Mouse (Mus musculus) cortical plate, adult 2 months (tissue): ENCODE measurements around the gene Olfr564. TPM values are rescaled to one million over a fixed set of nuclear protein-coding genes. Genes with fewer than 3 reads are reported as not detected.

ENCODE experiments used
- H3K27ac ChIP-seq: fragments of 200-500 bp; 2 replicates; pipeline ENCODE4 v1.5.1; 2012; ENCODE audit warnings: low read length, control low read depth, inconsistent platforms; ENCODE audit not compliant: insufficient read depth
- H3K4me1 ChIP-seq: fragments of 200-500 bp; 2 replicates; pipeline ENCODE4 v1.6.1; 2011; ENCODE audit warnings: low read length; ENCODE audit not compliant: control insufficient read depth, insufficient read depth
- H3K4me3 ChIP-seq: fragments of 200-500 bp; 2 replicates; pipeline ENCODE4 v1.5.1; 2011; ENCODE audit warnings: mild to moderate bottlenecking, low read length, control low read depth; ENCODE audit not compliant: insufficient read depth
- CTCF ChIP-seq: fragments of 200-500 bp; IDR thresholded peaks from 2 replicates; pipeline ENCODE4 v1.5.1; 2011; ENCODE audit warnings: mild to moderate bottlenecking, control low read depth, low read length; ENCODE audit not compliant: insufficient read depth; ENCODE audit errors: extremely low read depth
- POLR2A ChIP-seq: fragments of 200-500 bp; IDR thresholded peaks from 2 replicates; pipeline ENCODE4 v1.6.1; 2011; ENCODE audit warnings: mild to moderate bottlenecking, low read length, control low read depth; ENCODE audit not compliant: insufficient read depth; ENCODE audit errors: extremely low read depth
- polyA plus RNA-seq: library from polyadenylated mRNA; depleted of rRNA; stranded (reverse); fragments of >200 nt; gene quantifications from 2 replicates; pipeline ENCODE4 v1.2.3, GENCODE M21; 2012; rRNA removed

The Olfr564 gene
- not detected in 2 replicates for polyA plus RNA-seq

- Histone ChIP-seq H3K4me3 (no peak within 1 kb of the TSS), H3K4me1 (no peaks in the 10 kb centered on the region), H3K27ac (no peak within 1 kb of the TSS)
- TF ChIP-seq POLR2A (no peak), CTCF (no peak)
Observed at GRCm38 (mm10) chr7:102803180-102803579, at the start of gene Olfr564. Gene Olfr564 (plus strand): TSS chr7:102803480.

- no peaks in the 10 kb centered on the region for H3K4me1 ChIP-seq
- no peak within 1 kb of the TSS for H3K27ac ChIP-seq
- TF ChIP-seq POLR2A (no peak), CTCF (no peak)
- H3K4me3 ChIP-seq = no peak within 1 kb of the TSS
Observed at GRCm38 (mm10) chr7:102759266-102759665, 44.0 kb upstream of the Olfr564 start, which contains the start of the genes Olfr560 and Olfr78. Gene Olfr560 (minus strand): TSS chr7:102759366. Gene Olfr78 (minus strand): TSS chr7:102759471.

GRCm38 (mm10) chr7:102770921-102771320 is 32.4 kb upstream of the Olfr564 start, which contains the start of gene Olfr561:
Gene Olfr561 (plus strand): TSS chr7:102771221.
- Histone ChIP-seq H3K27ac (no peak within 1 kb of the TSS), H3K4me1 (no peaks in the 10 kb centered on the region), H3K4me3 (no peak within 1 kb of the TSS)
- TF ChIP-seq POLR2A (no peak), CTCF (no peak)

Other genes with a start within 250 kb of the Olfr564 start
- gene Trim21, start 238.0 kb upstream of the Olfr564 start, polyA plus RNA-seq = 2.1 and 2.3 TPM in 2 replicates
- 0.09 and 0.10 TPM in 2 replicates for gene Olfr550, start 232.0 kb upstream of the Olfr564 start, polyA plus RNA-seq
- not detected in 2 replicates for gene Olfr551, start 211.6 kb upstream of the Olfr564 start, polyA plus RNA-seq
- not detected in 2 replicates for gene Olfr552, start 205.7 kb upstream of the Olfr564 start, polyA plus RNA-seq
- gene Olfr553, start 185.3 kb upstream of the Olfr564 start, polyA plus RNA-seq = not detected in 2 replicates
- gene Olfr554, start 165.0 kb upstream of the Olfr564 start, polyA plus RNA-seq = not detected in 2 replicates
- gene Olfr555, start 144.7 kb upstream of the Olfr564 start, polyA plus RNA-seq = not detected in 2 replicates
- not detected in 2 replicates for gene Olfr556, start 138.6 kb upstream of the Olfr564 start, polyA plus RNA-seq
- 15.8 and 16.8 TPM in 2 replicates for gene Trim68, start 116.2 kb upstream of the Olfr564 start, polyA plus RNA-seq
- gene Olfr557, start 107.6 kb upstream of the Olfr564 start, polyA plus RNA-seq = 0.09 and 0.10 TPM in 2 replicates
- gene Olfr558, start 101.3 kb upstream of the Olfr564 start, polyA plus RNA-seq = 0.40 and 0.47 TPM in 2 replicates
- gene Olfr33, start 84.4 kb upstream of the Olfr564 start, polyA plus RNA-seq = not detected in 2 replicates
- gene Olfr559, start 76.0 kb upstream of the Olfr564 start, polyA plus RNA-seq = not detected in 2 replicates
- 0.23 and 0.36 TPM in 2 replicates for gene Olfr560, start 44.1 kb upstream of the Olfr564 start, polyA plus RNA-seq
- gene Olfr78, start 44.0 kb upstream of the Olfr564 start, polyA plus RNA-seq = 4.7 TPM in 2 replicates
- 0.08 TPM in 1 of 2 replicates, not detected in the other for gene Olfr561, start 32.3 kb upstream of the Olfr564 start, polyA plus RNA-seq
- gene Olfr566, start 55.3 kb downstream of the Olfr564 start, polyA plus RNA-seq = not detected in 2 replicates
- not detected in 2 replicates for gene Olfr568, start 73.6 kb downstream of the Olfr564 start, polyA plus RNA-seq
- not detected in 2 replicates for gene Olfr569, start 87.4 kb downstream of the Olfr564 start, polyA plus RNA-seq
- gene Olfr570, start 91.1 kb downstream of the Olfr564 start, polyA plus RNA-seq = not detected in 2 replicates
- not detected in 2 replicates for gene Olfr571, start 114.1 kb downstream of the Olfr564 start, polyA plus RNA-seq
- gene Olfr572, start 120.9 kb downstream of the Olfr564 start, polyA plus RNA-seq = not detected in 2 replicates
- not detected in 2 replicates for gene Olfr573-ps1, start 139.1 kb downstream of the Olfr564 start, polyA plus RNA-seq
- gene Olfr574, start 145.0 kb downstream of the Olfr564 start, polyA plus RNA-seq = not detected in 2 replicates
- gene Olfr575, start 155.3 kb downstream of the Olfr564 start, polyA plus RNA-seq = not detected in 2 replicates
- not detected in 2 replicates for gene Olfr576, start 159.2 kb downstream of the Olfr564 start, polyA plus RNA-seq
- gene Olfr577, start 172.5 kb downstream of the Olfr564 start, polyA plus RNA-seq = not detected in 2 replicates
- gene Olfr578, start 185.8 kb downstream of the Olfr564 start, polyA plus RNA-seq = not detected in 2 replicates
- not detected in 2 replicates for gene Olfr582, start 234.5 kb downstream of the Olfr564 start, polyA plus RNA-seq
- gene Olfr583, start 247.8 kb downstream of the Olfr564 start, polyA plus RNA-seq = not detected in 2 replicates